Mouse (Mus musculus): ENCODE measurements around the gene Ulk4. TPM values are rescaled to one million over a fixed set of nuclear protein-coding genes. Genes with fewer than 3 reads are reported as not detected.

Ulk4 gene
- total and polyA plus RNA-seq, 3 experiments = 26.6 to 31.1 TPM; not detected in 1

GRCm38 (mm10) chr9:121044471-121045206 is 232.4 kb downstream of the Ulk4 start:
- Histone ChIP-seq H3K36me3 (ENCODE audit: control insufficient read depth in 1 of 2, insufficient read depth in 2 of 2, low read length in 2 of 2) (peaks cover 0 to 4% of the 10 kb centered on the region in 2 experiments; a peak in 2 of 4 replicates), H3K9ac (ENCODE audit: control insufficient read depth, low read depth, low read length, poor library complexity, severe bottlenecking) (no peak overlapping the region), H3K27ac (ENCODE audit: control insufficient read depth, low read depth, low read length) (no peak overlapping the region), H3K79me2 (ENCODE audit: control insufficient read depth, insufficient read depth, low read length, poor library complexity) (no peaks in the 10 kb centered on the region), H3K27me3 (ENCODE audit: control insufficient read depth in 1 of 2, insufficient read depth in 2 of 2, low read length in 2 of 2) (no peaks in the 10 kb centered on the region), H3K4me1 (ENCODE audit: control insufficient read depth in 1 of 2, insufficient read depth in 2 of 2, low read length in 2 of 2) (no peaks in the 10 kb centered on the region), H3K9me3 (replicated peaks; ENCODE audit: insufficient read depth, low read length) (no peaks in the 10 kb centered on the region), H3K4me3 (ENCODE audit: control insufficient read depth in 1 of 2, insufficient read depth in 1 of 2, low read depth in 2 of 2, low read length in 2 of 2) (no peak overlapping the region)
- TF ChIP-seq USF1 (IDR thresholded peaks at IDR 0.05; ENCODE audit: low read depth, low read length) = no peak
- TF ChIP-seq RAD21 (IDR thresholded peaks at IDR 0.05; ENCODE audit: low read depth, low read length) = no peak
- TF ChIP-seq POLR2AphosphoS5 (IDR thresholded peaks at IDR 0.05; ENCODE audit: borderline replicate concordance, low read depth, low read length) = no peak
- TF ChIP-seq MYC (IDR thresholded peaks at IDR 0.05; ENCODE audit: low read depth, low read length) = no peak
- TF ChIP-seq NRF1 (IDR thresholded peaks at IDR 0.05; ENCODE audit: insufficient read depth, low read depth, low read length, poor library complexity, severe bottlenecking) = no peak
- TF ChIP-seq GABPA (IDR thresholded peaks at IDR 0.05; ENCODE audit: low read depth, low read length) = no peak
- TF ChIP-seq ETS1 (IDR thresholded peaks at IDR 0.05; ENCODE audit: low read depth, low read length) = no peak
- no peak for TF ChIP-seq POLR2A (IDR thresholded peaks at IDR 0.05; ENCODE audit: control insufficient read depth in 1 of 2, insufficient read depth in 1 of 2, low read depth in 1 of 2, low read length in 2 of 2, poor library complexity in 1 of 2)
- TF ChIP-seq MEF2A (IDR thresholded peaks at IDR 0.05; ENCODE audit: extremely low read depth, insufficient replicate concordance, low read depth, low read length, poor library complexity, severe bottlenecking) = no peak
- no peak for TF ChIP-seq GATA1 (IDR thresholded peaks at IDR 0.05; ENCODE audit: low read depth, low read length)
- no peak for TF ChIP-seq JUND (IDR thresholded peaks at IDR 0.05; ENCODE audit: low read depth, low read length)
- no peak for TF ChIP-seq ZC3H11A (IDR thresholded peaks at IDR 0.05; ENCODE audit: low read depth, low read length)
- no peak for TF ChIP-seq ZKSCAN1 (IDR thresholded peaks at IDR 0.05; ENCODE audit: low read depth, low read length)
- TF ChIP-seq SMC3 (IDR thresholded peaks at IDR 0.05; ENCODE audit: low read depth, low read length) = no peak
- no peak for TF ChIP-seq ZMIZ1 (IDR thresholded peaks at IDR 0.05; ENCODE audit: low read depth, low read length)
- TF ChIP-seq TCF12 (IDR thresholded peaks at IDR 0.05; ENCODE audit: low read depth, low read length) = no peak
- DNase-seq (ENCODE audit: low read depth, low spot score) = no peak

GRCm38 (mm10) chr9:121043021-121043420 is 234.0 kb downstream of the Ulk4 start:
- Histone ChIP-seq H3K36me3 (ENCODE audit: control insufficient read depth in 1 of 2, insufficient read depth in 2 of 2, low read length in 2 of 2) (peaks cover 0 to 4% of the 10 kb centered on the region in 2 experiments; a peak in 2 of 4 replicates), H3K4me1 (ENCODE audit: control insufficient read depth in 1 of 2, insufficient read depth in 2 of 2, low read length in 2 of 2) (no peaks in the 10 kb centered on the region), H3K27me3 (ENCODE audit: control insufficient read depth in 1 of 2, insufficient read depth in 2 of 2, low read length in 2 of 2) (no peaks in the 10 kb centered on the region), H3K9me3 (replicated peaks; ENCODE audit: insufficient read depth, low read length) (no peaks in the 10 kb centered on the region), H3K79me2 (ENCODE audit: control insufficient read depth, insufficient read depth, low read length, poor library complexity) (no peaks in the 10 kb centered on the region), H3K27ac (ENCODE audit: control insufficient read depth, low read depth, low read length) (no peak overlapping the region), H3K9ac (ENCODE audit: control insufficient read depth, low read depth, low read length, poor library complexity, severe bottlenecking) (no peak overlapping the region), H3K4me3 (ENCODE audit: control insufficient read depth in 1 of 2, insufficient read depth in 1 of 2, low read depth in 2 of 2, low read length in 2 of 2) (no peak overlapping the region)
- no peak for DNase-seq (ENCODE audit: low read depth, low spot score)
- no peak for TF ChIP-seq ZMIZ1 (IDR thresholded peaks at IDR 0.05; ENCODE audit: low read depth, low read length)
